Mouse (Mus musculus) liver, adult 2 months (tissue): ENCODE measurements around the gene Smco2.

ENCODE experiments used
- CTCF ChIP-seq: fragments of 200-500 bp; IDR thresholded peaks from 2 replicates; pipeline ENCODE4 v1.5.1; 2011; ENCODE audit warnings: low read depth, low read length, control low read depth
- POLR2A ChIP-seq: fragments of 200-500 bp; IDR thresholded peaks from 2 replicates; pipeline ENCODE4 v1.6.1; 2011; ENCODE audit warnings: low read length, control low read depth; ENCODE audit not compliant: insufficient read depth; ENCODE audit errors: extremely low read depth

- TF ChIP-seq CTCF (no peak), POLR2A (no peak)
Observed at GRCm38 (mm10) chr6:146913489-146914198, 63.7 kb downstream of the Smco2 start.
